Mouse (Mus musculus) stomach, embryonic 15.5 days (tissue): ENCODE measurements around the gene Zfp518a. TPM values are rescaled to one million over a fixed set of nuclear protein-coding genes. Genes with fewer than 3 reads are reported as not detected.
A peak's percentile ranks its signal among the peaks of the same experiment; 100 is the strongest.

Source experiments
- ATAC-seq: fragments of 200-750 bp; cut with Nextera tagmentation; 2 replicates; pipeline ENCODE4 v1.8.0; 2017; ENCODE audit warnings: low read depth, moderate number of reproducible peaks, moderate TSS enrichment; ENCODE audit not compliant: insufficient read depth, low FRiP score
- H3K27ac ChIP-seq: fragments of 300-500 bp; sonication (generic); 2 replicates; pipeline ENCODE4 v1.5.1; 2015; ENCODE audit warnings: mild to moderate bottlenecking, inconsistent platforms
- H3K27me3 ChIP-seq: fragments of 300-500 bp; sonication (generic); replicated peaks from 2 replicates; pipeline ENCODE4 v1.6.1; 2015; ENCODE audit warnings: inconsistent platforms
- H3K36me3 ChIP-seq: fragments of 300-500 bp; sonication (generic); 2 replicates; pipeline ENCODE4 v1.6.1; 2015; ENCODE audit warnings: inconsistent platforms
- H3K4me1 ChIP-seq: fragments of 300-500 bp; sonication (generic); 2 replicates; pipeline ENCODE4 v1.6.1; 2015; ENCODE audit warnings: inconsistent platforms
- H3K4me2 ChIP-seq: fragments of 300-500 bp; sonication (generic); 2 replicates; pipeline ENCODE4 v1.6.1; 2015; ENCODE audit warnings: mild to moderate bottlenecking, inconsistent platforms
- H3K4me3 ChIP-seq: fragments of 300-500 bp; sonication (generic); replicated peaks from 2 replicates; pipeline ENCODE4 v1.5.1; 2015; ENCODE audit warnings: inconsistent platforms
- H3K9ac ChIP-seq: fragments of 300-500 bp; sonication (generic); 2 replicates; pipeline ENCODE4 v1.6.1; 2015; ENCODE audit warnings: inconsistent platforms
- H3K9me3 ChIP-seq: fragments of 300-500 bp; sonication (generic); 2 replicates; pipeline ENCODE4 v1.6.1; 2016; ENCODE audit warnings: inconsistent platforms
- WGBS: fragments of 180-500 bp; shearing (Covaris S2); methylation state at CpG from one replicate; pipeline ENCODE4 v1.1.7; 2015; 5-methylcytosine and 5-hydroxymethylcytosine counted together
- polyA plus RNA-seq: library from polyadenylated mRNA; unstranded; fragments of >200 nt; fragmentation: Nextera tagmentation; extraction: Ambion mirVana; gene quantifications from 2 replicates; pipeline ENCODE4 v1.2.1, GENCODE M21; 2015

Zfp518a gene
- 10.0 and 11.3 TPM in 2 replicates for polyA plus RNA-seq

DNA sequence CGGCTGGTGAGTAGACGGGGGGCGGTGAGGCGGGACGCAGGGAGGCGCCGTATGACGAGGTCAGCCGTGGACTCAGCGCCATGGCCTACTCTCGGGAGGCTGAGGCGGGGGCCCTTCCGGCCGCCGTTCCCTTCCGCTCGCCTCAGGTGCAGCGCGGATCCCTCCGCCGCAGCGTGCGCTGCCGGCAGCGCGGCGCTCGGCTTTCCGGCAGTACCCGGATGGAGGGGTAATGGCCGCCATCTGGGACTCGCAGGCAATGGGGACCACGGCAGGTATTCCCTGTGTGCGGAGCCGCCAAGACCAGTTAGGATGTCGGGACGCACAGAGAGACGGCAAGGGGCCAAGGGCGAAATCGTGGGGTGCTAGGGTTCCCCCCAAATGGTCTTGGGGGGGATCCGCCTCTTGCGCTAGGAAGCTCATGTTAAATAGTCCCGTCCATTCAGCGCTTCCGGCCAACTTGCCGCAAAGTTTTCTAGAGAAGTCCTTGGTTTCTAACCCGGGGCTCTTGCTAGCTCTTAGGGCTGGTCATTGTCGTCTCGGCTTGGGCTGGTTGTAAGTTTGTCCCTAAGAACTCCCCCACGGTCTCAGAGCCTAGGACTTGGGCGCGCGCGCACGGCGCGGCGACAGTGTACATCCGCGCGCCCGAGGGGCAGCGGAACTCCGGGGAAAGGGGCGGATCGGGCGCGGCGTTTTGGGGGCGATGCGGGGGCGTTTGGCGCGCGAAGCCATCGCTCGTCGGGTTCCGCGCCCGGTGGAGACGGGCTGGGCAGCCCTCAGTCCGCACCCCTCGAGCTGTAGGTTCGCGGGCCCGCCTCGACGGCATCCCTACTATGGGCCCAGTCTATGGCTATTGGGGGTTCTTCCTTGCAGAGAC is at the start of gene Zfp518a:
Gene Zfp518a, plus strand, starts transcription at position 187 of the 874 bp plus-strand sequence.
- Histone ChIP-seq H3K9ac (peak within 1 kb of the TSS; percentile 42), H3K36me3 (no peaks in the 10 kb centered on the region), H3K4me3 (peak within 1 kb of the TSS; percentile 81), H3K27ac (peak within 1 kb of the TSS; percentile 94), H3K9me3 (no peaks in the 10 kb centered on the region), H3K27me3 (peaks cover 5% of the 10 kb centered on the region; the same call in 1 of the 2 replicates), H3K4me1 (no peaks in the 10 kb centered on the region), H3K4me2 (peak within 1 kb of the TSS; percentile 79)
- under 1% methylated on average over 88 of the region's 89 CpGs for WGBS
- ATAC-seq = peak; percentile 86

DNA sequence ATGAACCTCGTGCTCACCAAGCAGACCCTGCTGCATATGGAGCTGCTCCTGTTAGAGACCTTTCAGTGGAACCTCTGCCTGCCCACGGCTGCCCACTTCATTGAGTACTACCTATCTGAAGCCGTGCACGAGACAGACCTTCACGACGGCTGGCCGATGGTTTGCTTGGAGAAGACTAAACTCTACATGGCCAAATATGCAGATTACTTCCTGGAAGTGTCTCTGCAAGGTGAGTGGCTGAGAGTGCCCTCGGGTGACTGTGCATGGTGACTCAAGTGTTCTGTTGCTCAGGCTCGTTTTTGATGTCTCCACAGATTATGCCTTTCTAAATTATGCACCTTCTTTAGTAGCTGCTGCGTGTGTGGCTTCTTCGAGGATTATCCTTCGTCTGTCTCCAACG is 49.8 kb upstream of the Zfp518a start:
- Histone ChIP-seq H3K4me1 (no peaks in the 10 kb centered on the region), H3K27me3 (no peaks in the 10 kb centered on the region), H3K27ac (no peak overlapping the region), H3K9me3 (no peaks in the 10 kb centered on the region), H3K9ac (no peak overlapping the region), H3K4me3 (no peak overlapping the region), H3K4me2 (no peak overlapping the region), H3K36me3 (peaks cover 33% of the 10 kb centered on the region)
- 91% methylated on average over 13 of the region's 13 CpGs for WGBS
- ATAC-seq = no peak

- Histone ChIP-seq H3K9ac (no peak overlapping the region), H3K4me3 (no peak overlapping the region), H3K9me3 (no peaks in the 10 kb centered on the region), H3K27me3 (no peaks in the 10 kb centered on the region), H3K27ac (no peak overlapping the region), H3K4me1 (no peaks in the 10 kb centered on the region), H3K4me2 (no peak overlapping the region), H3K36me3 (peaks cover 25% of the 10 kb centered on the region)
- ATAC-seq = no peak
- WGBS = 81% methylated on average over 12 of the region's 12 CpGs
These were observed 45.1 kb upstream of the Zfp518a start for GRCm38 (mm10) chr19:40849391-40849790.

DNA sequence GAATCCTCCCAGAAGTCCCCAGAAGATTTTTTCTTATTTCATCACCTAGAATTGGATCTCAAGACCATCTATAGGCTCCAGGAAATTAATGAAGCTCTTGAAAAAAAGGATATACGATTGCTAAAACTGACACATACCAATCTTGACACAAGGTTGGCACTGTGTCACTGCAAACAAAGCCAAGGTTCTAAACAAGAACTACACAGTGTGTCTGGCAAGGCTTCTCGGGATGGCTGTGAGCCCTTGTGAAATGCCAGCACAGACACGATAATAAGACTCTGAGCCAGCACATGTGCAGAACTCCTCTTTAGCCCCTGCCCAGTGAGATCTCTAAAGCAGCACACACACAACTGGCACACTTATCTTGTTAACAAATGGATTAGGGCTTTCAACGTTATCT is 35.0 kb upstream of the Zfp518a start:
- ATAC-seq = no peak
- no peaks in the 10 kb centered on the region for H3K27me3 ChIP-seq
- H3K9me3 ChIP-seq = no peaks in the 10 kb centered on the region
- 39% methylated on average over 4 of the region's 4 CpGs for WGBS
- no peak overlapping the region for H3K4me2 ChIP-seq
- H3K36me3 ChIP-seq = no peaks in the 10 kb centered on the region
- H3K27ac ChIP-seq = no peak overlapping the region
- no peaks in the 10 kb centered on the region for H3K4me1 ChIP-seq
- H3K4me3 ChIP-seq = no peak overlapping the region
- no peak overlapping the region for H3K9ac ChIP-seq

- Histone ChIP-seq H3K4me1 (no peaks in the 10 kb centered on the region), H3K36me3 (no peaks in the 10 kb centered on the region), H3K27ac (no peak overlapping the region), H3K9ac (no peak overlapping the region), H3K4me2 (peak overlapping the region; percentile 17; the same call in 1 of the 2 replicates), H3K4me3 (no peak overlapping the region), H3K27me3 (0 out of 2 replicates have a peak, but pooled peaks cover 4% of the 10 kb centered on the region), H3K9me3 (no peaks in the 10 kb centered on the region)
- 14% methylated on average over 5 of the region's 5 CpGs for WGBS
- 0 out of 2 replicates have a peak, but pooled peaks have one; percentile 31 for ATAC-seq
These were observed 26.2 kb upstream of the Zfp518a start for GRCm38 (mm10) chr19:40868284-40868683.

DNA sequence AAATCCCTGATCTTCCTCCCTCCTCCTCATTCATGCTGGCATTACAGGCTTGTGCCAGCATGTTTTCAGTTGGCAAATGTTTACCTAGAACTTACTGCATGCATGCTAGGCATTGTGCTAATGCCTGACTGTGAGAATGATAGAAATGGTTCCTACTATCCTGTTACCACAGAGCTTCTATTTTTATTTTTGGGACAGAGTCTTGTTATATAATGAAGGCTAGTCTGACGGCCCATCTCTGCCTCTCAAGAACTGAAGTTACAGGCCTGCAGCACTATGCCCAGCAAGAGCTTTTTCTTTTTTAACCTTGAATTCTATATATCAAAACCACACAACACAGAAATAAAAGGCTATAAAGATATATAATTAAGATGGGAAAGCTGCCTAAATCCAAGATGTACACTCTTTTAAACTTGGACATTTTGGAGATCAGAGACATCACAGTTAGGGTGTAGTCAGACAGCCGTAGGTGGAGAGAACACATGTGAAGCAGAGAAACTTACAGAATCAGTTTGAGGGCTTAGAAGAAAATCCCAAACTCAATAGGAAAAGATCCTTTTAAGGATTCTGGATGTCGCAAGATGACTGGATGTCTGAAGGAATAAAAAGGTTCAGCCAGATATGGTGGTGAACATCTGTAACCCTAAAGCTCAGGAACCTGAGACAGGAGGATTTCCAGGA is 24.9 kb upstream of the Zfp518a start:
- no peaks in the 10 kb centered on the region for H3K4me1 ChIP-seq
- no peak overlapping the region for H3K4me3 ChIP-seq
- no peak overlapping the region for H3K9ac ChIP-seq
- H3K36me3 ChIP-seq = no peaks in the 10 kb centered on the region
- H3K4me2 ChIP-seq = no peak overlapping the region
- peaks cover 6% of the 10 kb centered on the region; the same call in 1 of the 2 replicates for H3K27me3 ChIP-seq
- WGBS = 85% methylated on average over 3 of the region's 3 CpGs
- no peaks in the 10 kb centered on the region for H3K9me3 ChIP-seq
- ATAC-seq = no peak
- no peak overlapping the region for H3K27ac ChIP-seq

GRCm38 (mm10) chr19:40872955-40873665 is 21.4 kb upstream of the Zfp518a start:
- Histone ChIP-seq H3K4me3 (peak overlapping the region; percentile 55), H3K27ac (peak overlapping the region; percentile 80), H3K4me2 (peak overlapping the region; percentile 87), H3K9me3 (no peaks in the 10 kb centered on the region), H3K36me3 (no peaks in the 10 kb centered on the region), H3K27me3 (peaks cover 29% of the 10 kb centered on the region), H3K9ac (0 out of 2 replicates have a peak overlapping the region, but pooled peaks have one; percentile 37), H3K4me1 (no peaks in the 10 kb centered on the region)
- WGBS = 2% methylated on average over 50 of the region's 51 CpGs
- ATAC-seq = peak; percentile 94

GRCm38 (mm10) chr19:40881700-40882099 is 12.8 kb upstream of the Zfp518a start:
- no peak for ATAC-seq
- no peak overlapping the region for H3K9ac ChIP-seq
- H3K27ac ChIP-seq = no peak overlapping the region
- no peak overlapping the region for H3K4me3 ChIP-seq
- 84% methylated on average over 4 of the region's 4 CpGs for WGBS
- no peak overlapping the region for H3K4me2 ChIP-seq
- H3K36me3 ChIP-seq = no peaks in the 10 kb centered on the region
- H3K27me3 ChIP-seq = peaks cover 31% of the 10 kb centered on the region
- no peaks in the 10 kb centered on the region for H3K9me3 ChIP-seq
- no peaks in the 10 kb centered on the region for H3K4me1 ChIP-seq

- Histone ChIP-seq H3K36me3 (no peaks in the 10 kb centered on the region), H3K27ac (no peak overlapping the region), H3K27me3 (peaks cover 17% of the 10 kb centered on the region), H3K4me3 (no peak overlapping the region), H3K9me3 (no peaks in the 10 kb centered on the region), H3K4me1 (no peaks in the 10 kb centered on the region), H3K4me2 (no peak overlapping the region), H3K9ac (no peak overlapping the region)
- ATAC-seq = no peak
- WGBS = 58% methylated on average over 1 of the region's 1 CpGs
These were observed 5.6 kb upstream of the Zfp518a start for GRCm38 (mm10) chr19:40888887-40889286.

- Histone ChIP-seq H3K9ac (no peak overlapping the region), H3K4me2 (peak overlapping the region; percentile 79), H3K27ac (peak overlapping the region; percentile 94), H3K4me3 (peak overlapping the region; percentile 81), H3K9me3 (no peaks in the 10 kb centered on the region), H3K36me3 (no peaks in the 10 kb centered on the region), H3K4me1 (no peaks in the 10 kb centered on the region), H3K27me3 (peaks cover 5% of the 10 kb centered on the region; the same call in 1 of the 2 replicates)
- 41% methylated on average over 21 of the region's 21 CpGs for WGBS
- ATAC-seq = peak; percentile 18; the same call in 1 of the 2 replicates
These were observed 416 bp upstream of the Zfp518a start for GRCm38 (mm10) chr19:40894071-40894506.

GRCm38 (mm10) chr19:40895393-40895703 is 843 bp downstream of the Zfp518a start:
- Histone ChIP-seq H3K27me3 (peaks cover 5% of the 10 kb centered on the region; the same call in 1 of the 2 replicates), H3K4me1 (no peaks in the 10 kb centered on the region), H3K27ac (peak overlapping the region; percentile 94), H3K36me3 (no peaks in the 10 kb centered on the region), H3K4me2 (peak overlapping the region; percentile 79), H3K9me3 (no peaks in the 10 kb centered on the region), H3K9ac (peak overlapping the region; percentile 42; the same call in 1 of the 2 replicates), H3K4me3 (peak overlapping the region; percentile 81)
- WGBS = 0% methylated on average over 6 of the region's 6 CpGs
- ATAC-seq = 0 out of 2 replicates have a peak, but pooled peaks have one; percentile 22
